Mouse (Mus musculus) ES-E14 (cell line): ENCODE results near the gene 2700097O09Rik.

Experiments
- CHD2 ChIP-seq: IDR thresholded peaks from 2 replicates; pipeline ENCODE4 v1.6.1; 2014; ENCODE audit warnings: mild to moderate bottlenecking, low read depth, low read length, inconsistent platforms
- HCFC1 ChIP-seq: IDR thresholded peaks from 2 replicates; pipeline ENCODE4 v1.6.1; 2012; ENCODE audit warnings: low read length, inconsistent platforms, borderline replicate concordance; ENCODE audit not compliant: insufficient read depth
- MAFK ChIP-seq: IDR thresholded peaks from 2 replicates; pipeline ENCODE4 v1.6.1; 2014; ENCODE audit warnings: mild to moderate bottlenecking, low read depth, low read length, inconsistent platforms; ENCODE audit not compliant: insufficient read depth
- ZC3H11A ChIP-seq: IDR thresholded peaks from 2 replicates; pipeline ENCODE4 v1.6.1; 2012; ENCODE audit warnings: low read depth, mild to moderate bottlenecking, inconsistent platforms, low read length, borderline replicate concordance
- ZNF384 ChIP-seq: IDR thresholded peaks from 2 replicates; pipeline ENCODE4 v1.6.1; 2012; ENCODE audit warnings: low read depth, low read length, inconsistent platforms

DNA sequence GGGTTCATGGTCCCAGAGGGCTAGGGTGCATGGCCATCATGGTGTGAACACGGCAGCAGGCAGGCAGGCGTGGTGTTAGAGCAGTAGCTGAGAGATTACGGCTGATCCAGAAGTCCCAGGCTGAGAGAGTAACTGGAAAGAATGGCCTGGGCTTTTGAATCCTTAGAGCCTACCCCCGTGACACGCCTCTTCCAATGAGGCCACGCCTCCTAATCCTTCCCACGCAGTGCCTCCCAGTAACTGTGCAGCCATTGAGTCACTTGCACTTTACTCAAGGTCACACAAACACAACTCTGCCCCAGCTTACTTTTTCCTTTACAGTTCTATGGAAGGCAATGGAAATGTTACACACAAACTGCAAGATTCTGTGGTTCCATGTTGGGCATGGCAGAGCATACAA is 73.8 kb downstream of the 2700097O09Rik start:
- TF ChIP-seq MAFK = no peak
- TF ChIP-seq CHD2 = no peak
- no peak for TF ChIP-seq ZC3H11A
- no peak for TF ChIP-seq HCFC1
- TF ChIP-seq ZNF384 = no peak
